Mouse (Mus musculus) left cerebral cortex, adult 18-20 months (tissue): ENCODE measurements around the gene Troap. TPM values are rescaled to one million over a fixed set of nuclear protein-coding genes. Genes with fewer than 3 reads are reported as not detected.

Source experiments
- DNase-seq, 2 experiments: peaks; one replicate each; pipeline ENCODE4 v3.0.0; 2021 to 2022; ENCODE audit warnings: low spot score in 2 of 2, mixed read lengths in 1 of 2
- total RNA-seq, 2 experiments: library from RNA; stranded (reverse); gene quantifications; 2 replicates each; pipeline ENCODE4 v1.2.3; 2021

Gene Troap
- total RNA-seq, 2 experiments from 2014 or later, result not detected

DNA sequence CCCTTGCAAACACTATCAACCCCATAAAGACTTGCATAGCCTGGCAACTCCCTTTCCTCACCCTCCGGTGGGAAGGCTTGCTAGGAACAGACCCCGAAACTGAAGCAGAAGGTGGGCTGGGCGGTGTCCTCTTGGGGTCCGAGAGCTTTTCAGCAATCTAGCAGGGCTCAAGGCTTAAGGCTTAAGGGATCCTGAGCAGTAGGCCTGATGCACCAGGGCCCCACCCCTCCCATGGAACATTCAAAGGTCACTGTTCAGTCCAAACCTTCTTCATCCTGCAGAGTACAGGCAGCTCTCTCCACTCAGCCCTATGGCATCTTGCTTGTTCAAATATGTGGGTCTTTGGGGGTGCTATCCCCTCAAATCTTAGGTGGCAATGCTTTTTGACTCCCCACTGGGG is 11.6 kb downstream of the Troap start:
- no peak for DNase-seq

DNA sequence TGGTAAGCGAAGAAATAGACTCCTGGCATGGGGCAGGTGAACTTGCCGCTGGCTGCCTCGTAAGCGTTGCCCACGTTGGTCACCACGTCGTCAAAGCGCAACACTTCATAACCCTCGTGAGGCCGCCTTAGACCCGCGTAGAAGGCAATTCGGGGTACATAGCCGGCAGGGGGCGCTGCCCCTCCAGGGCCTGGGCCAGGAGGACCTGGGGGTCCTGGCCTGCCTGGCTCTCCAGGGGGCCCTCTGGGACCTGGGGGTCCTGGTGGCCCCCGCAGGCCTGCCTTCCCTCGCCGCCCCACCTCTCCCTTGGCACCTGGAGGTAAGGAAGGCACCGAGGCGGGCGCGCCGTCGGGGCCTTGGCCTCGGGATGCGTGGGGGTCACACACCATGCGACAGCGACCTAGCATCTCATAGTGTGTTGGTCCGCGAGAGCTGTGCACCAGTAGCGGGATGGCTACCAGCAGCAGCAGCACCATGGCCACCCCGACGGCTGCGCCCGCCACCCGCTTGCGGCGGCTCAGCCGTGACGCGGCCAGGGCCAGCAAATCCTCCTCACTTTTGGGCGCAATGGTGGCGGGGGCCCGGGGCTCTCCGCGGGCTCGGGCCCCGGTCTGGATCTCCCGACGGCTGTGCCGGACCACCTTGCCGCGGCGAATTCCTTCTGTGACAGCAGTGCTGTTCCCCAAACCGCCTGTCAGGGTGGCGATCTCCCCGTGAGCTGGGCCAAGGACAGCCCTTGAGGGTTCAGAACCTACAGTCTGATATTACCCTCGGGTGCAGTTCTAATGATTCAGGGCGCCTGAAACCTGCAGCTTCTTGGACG is 13.1 kb downstream of the Troap start, which contains the start of gene C1ql4:
Gene C1ql4 (minus strand): TSS at position 565 of the 823 bp plus-strand sequence.
- DNase-seq, result no peak

DNA sequence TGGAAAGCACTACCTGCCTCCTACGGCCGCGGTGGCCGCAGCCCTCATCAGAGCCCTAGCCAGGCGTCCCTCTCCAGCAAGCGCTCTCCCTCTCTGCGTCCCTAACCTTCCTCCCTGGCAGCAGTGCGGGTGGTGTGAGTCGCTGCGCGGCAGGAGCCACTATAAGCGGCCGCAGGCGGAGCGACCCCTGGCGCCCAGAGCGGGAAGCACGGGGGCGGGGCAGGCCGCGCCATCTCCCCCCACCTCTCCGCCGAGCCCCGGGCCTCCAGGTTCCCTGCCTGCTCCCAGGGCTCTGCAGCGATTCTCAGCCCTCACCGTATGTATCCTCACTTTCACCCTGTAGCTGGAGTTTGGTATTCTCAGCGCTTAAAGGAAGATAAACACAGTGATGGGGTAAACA is 13.9 kb downstream of the Troap start:
- peak; percentile 41 to 54 for DNase-seq

DNA sequence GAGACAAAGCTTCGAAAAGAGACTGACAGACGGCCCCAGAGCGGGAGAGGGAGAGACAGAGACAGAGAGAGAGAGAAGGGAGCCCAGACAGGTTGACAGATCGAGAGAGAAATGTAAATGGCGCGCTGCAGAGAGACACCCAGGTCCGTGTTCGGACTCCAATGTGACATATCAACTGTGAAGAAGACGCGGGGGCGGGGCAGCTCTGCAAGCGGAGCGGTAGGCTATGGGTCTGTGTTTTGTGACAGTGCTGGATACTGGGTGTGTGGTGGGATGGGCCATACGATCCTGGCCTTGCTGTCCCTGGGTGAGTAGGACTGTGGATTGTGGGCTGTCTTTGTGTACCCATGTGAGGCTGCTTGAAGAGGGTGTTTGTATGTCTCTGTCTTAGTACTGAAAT is 14.7 kb downstream of the Troap start:
- DNase-seq, result no peak

DNA sequence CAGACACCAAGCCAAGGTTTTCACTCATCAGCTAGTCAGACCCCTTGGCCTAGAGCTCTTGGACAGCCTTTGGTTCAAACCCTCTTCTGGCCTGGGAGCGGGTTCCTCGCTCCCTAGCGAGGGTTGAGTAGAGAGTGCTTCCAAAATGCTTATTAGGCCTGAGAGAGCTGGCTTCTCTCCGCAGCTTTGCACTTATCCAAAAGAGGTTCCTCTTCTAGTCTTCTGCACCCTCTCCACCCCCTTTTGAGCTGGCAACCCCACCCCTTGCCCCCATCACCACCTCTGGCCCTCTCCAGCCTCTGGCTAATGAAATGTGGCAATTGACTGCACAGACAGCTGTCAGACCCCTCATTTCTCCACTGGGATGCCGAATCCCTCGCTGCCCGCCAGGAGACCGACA is 18.5 kb downstream of the Troap start, which contains the start of gene Dnajc22:
Gene Dnajc22 (plus strand): TSS at position 301 of the 400 bp plus-strand sequence.
- no peak for DNase-seq

DNA sequence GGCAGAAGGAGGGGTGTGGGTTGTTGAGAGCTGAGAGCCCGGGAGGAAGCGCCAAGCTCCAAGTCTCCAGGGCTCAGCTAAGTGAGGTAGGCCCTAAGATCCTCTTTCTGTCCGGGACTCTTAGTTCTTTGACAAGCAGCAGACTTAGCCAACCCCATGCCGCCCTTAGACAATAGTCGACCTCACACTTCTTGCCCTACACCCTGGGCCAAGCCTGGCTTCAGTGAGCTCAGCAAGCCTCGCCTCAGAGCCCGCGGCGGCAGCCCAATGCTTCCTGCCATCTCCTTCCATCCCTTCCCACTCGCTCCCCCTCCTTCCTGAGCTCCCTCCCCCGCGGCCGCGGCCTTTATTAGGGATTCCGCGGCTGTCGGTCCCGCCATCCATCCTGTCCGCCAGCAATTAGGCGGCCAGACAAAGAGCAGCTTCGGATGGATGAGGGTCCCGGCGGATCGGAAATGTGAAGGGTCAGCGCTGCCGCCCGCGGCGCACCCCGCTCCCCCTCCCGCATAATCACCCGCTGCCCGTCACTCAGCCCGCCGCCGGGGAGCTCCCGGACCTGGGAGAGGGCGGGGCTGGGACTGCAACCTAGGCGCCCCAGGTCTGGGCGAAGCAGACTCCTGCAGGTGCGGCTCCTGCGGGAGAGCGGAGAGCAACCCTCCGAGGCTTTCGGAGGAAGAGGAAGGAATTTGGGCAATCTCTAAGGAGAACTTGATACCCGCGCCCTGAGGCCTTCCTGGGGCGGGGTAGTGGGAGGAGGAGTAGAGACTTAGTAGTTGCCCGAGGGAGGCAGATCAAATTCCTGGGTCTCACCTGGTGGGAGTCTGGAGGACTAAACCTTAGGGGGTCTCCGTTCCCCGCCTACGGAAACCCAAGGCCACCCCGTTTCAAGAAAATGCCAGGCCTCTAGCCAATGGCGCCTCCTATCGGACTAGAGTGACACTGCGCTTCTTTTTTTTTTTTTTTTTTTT is 19.2 kb downstream of the Troap start:
- peak in 1 of 2 experiments; percentile 16 for DNase-seq

DNA sequence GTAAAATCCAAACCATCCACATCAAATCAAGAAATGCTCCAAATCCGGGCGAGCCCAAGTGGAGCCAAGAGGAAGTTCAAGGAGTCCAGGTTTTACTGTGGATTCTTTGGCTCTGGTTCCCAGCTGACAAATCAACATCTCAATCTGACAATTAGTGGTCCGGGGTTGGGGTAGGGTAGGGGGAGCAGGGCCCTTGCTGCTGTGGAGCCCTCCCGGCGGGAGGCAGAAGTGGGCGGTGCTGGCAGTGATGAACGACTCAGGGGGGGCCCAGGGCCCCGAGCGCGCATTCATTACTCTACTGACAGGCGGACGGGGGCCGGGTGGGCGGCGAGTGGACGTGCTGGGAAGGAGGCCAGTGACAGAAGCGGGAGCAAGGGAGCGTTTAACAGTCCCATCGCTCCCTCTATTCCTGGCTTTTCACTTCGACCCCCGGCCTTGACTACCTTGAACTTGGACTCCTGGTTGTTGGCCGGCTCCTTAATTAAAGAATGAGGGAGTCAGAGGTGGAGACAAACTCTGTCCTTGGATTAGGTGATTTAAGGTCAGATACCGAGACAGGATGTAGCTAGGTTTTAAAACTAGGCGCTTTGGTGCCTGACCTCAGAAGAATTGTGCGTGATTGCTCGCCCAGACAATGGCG is 20.4 kb downstream of the Troap start:
- no peak for DNase-seq

DNA sequence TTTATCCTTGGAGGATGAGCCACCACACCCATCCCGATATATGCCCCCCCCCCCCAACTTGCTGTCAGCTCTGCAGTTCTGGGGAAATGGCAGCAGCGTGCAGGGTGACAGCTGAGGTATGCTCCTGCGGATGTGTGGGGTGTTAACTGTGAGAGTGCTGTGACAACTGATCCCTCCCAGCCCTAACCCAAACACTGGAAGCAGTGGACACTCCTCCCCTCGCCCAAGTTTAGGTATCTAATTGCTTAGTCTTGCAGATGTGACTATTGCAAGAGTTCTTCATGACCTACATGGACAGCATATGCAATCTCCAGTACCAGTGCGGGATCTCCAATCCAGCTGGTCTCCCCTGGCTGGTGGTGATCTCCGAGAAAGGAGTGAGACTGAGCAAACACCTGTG is 21.0 kb downstream of the Troap start:
- DNase-seq, result no peak

DNA sequence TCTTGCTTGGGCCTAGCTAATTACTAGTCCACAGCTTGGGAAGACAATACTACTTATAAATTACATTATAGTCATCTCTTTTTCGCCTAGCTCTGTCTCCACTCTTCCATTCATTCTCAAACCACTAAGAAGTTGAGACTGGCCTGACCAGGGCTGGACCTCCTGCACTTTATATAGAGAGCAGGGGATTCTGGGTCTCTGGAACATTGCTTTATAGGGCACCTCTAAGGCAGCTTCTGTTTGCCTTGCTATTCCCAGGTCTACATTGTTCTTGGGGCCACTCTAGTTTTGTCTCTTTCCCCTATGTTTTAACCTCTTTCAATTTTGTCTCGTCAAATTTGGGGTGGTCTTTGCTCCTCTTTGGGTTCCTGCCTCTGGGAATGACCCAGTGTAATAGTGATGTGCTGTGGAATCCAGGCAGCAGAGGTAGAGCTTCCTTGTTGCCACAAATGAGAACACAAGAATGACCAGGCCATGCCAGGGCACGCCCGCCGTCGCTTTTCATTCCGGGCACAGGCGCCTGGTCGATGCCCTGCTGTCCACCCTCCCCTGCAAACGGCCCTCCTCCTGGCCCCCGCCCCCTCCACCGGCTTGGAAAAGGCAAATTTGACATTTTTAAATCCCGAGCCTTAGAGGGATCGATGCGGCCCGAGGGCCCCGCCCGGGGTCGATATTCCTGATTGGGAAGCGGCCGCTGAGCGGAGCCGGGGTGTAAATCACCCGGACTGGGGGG is 21.9 kb downstream of the Troap start:
- DNase-seq, result no peak

DNA sequence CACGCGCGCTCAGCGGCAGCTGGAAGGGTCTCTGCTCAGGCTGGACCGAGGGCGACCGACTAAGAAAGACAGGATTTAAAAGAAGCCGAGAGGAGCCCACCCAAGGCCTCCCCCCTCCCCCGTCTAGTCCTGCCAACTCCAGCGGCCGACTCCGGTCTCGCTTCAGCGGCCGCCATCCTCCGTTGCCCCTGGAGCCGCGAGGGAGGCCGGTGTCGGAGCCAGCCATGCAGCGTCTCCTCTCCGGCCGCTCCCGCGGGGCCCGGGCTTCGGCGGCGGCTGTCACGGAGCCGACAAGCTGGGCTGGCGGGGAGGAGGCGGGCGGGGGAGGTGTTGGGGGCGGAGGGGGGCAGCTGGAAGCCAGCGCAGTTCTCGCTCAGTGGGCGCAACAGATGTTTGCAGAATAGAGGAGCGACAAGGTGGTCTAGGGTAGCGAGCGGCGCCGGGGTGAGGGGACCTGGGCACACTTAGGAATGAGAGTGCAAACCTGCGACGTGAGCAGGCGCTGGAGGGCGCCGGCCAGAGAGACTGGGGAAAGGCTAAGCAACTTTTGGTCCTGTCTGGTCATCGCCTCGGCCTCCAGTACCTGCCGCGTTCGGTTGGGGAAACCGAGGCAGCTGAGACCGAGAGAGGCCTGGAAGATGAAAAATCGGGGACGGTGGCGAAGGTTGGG is 22.6 kb downstream of the Troap start:
- no peak for DNase-seq

DNA sequence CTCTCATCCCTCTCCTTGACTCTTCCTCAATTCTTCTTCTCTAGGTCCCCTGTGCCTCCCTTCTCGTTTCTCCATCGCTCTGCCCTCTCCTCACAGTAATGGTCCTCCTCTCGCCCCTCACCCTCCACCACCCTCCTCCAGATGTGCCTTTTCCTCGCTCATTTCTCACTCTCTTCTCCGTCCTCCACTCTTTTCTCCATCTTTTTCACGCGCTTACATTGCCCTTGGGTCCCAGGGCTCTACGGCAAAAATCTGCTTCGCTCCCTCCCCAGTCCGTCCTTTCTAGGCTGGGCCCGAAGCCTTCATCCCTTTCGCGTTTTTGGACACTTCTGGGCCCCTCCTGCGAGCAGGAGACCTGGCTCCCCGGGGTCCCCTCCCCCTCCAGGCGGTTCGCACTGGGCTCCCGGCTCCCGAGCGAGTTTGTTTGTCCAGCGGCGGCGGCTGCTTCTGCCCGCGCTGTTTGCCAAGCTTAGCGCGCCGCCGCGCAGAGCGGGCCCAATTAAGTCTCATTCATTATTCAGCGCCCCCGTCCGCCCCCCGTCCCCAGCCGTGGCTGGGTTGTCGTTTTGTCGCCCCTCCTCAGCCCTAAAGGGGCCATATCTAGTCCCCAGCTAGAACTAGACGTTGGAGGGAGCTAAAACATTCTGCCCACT is 23.6 kb downstream of the Troap start:
- DNase-seq, result peak in 1 of 2 experiments; percentile 15

DNA sequence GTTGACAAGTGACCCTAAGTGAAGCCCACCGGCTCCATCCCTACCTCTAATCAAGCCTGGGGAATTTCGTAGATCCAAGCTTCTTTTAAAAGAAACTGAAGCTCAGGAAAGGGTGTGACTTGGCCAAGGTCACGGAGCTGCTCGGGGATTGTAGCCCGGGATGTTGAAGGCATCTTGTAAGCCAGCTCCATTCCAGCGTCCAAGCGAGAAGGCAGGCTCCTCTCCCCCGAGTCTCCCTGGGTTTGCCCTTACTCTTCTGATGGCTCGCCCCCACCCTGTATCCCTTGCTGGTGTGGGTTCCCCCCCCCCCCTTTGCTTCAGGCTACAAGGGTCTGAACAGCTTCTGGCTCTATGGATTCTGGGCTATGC is 24.1 kb downstream of the Troap start:
- no peak for DNase-seq

DNA sequence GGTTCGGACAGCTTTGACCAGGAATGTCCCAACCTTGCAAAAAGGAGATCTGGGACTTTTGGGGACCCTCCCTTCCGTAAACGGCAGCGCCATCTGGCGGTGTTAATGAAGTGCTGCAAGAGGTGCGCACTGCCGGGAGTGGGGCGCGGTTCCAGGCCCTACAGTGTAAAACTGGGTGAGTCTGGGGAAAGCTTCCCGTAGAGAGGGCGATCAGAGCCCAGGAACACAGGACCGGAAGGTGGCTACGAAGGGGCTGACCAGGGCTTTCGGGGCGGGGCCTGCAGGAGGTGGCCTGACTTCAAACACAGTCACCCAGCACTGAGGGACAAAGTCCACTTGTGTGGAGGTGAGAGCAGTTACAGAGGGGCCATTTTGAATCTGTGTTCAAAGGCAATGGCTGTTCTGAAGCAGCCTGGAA is 24.8 kb downstream of the Troap start:
- peak; percentile 25 to 33 for DNase-seq

DNA sequence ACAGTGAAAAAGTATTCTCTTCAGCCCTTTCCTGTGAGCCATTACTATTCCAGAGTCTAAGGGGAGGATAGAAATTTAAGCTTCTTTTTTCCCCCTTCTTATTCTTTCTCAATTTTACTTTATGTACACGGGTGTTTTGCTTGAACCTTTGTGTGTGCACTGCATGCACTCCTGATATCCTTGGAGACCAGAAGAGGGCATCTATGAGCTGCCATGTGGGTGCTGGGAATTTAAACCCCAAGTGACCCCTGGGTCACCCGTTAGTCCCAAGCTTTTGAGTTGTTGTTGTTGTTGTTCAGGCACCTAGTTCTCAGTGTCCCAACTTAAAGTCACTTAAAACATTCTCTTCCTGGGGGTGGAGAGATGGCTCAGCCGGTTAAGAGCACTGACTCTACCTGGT is 25.6 kb downstream of the Troap start:
- no peak for DNase-seq

DNA sequence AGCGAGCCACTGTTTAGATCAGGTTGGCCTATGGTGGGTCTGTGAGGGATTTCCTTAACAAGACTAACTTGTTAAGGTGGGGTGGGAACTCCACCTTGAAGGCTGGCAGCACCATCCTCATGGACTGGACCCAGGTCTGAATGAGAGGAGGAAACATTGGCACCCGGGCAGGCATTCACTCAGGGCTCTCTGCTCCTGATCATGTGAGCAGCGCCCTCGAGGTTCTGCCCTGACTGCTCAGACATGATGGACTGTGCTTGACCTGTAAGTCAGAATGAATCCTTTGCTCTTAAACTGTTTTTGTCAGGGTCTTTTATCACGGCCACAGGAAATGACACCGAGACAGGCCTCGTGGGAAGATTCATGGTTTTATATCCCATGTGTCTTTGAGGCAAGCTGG is 30.9 kb downstream of the Troap start:
- no peak for DNase-seq

DNA sequence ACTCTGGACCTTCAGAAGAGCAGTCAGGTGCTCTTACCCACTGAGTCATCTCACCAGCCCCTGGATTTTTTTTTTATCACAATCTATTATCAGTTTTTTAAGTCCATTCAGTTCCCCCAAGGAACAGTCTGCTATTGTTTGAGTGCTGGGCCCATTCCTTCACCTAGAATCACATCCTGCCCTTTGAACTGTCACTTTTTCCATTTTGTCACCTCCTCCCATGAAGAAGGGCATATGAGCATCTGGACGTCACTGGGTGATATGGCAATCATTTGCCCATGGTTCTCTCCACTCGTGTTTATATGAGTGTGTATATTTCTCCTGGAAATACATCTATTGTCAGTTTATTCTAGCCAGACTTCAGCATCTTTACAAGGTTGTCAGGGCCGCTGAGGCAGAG is 33.5 kb downstream of the Troap start:
- no peak for DNase-seq

DNA sequence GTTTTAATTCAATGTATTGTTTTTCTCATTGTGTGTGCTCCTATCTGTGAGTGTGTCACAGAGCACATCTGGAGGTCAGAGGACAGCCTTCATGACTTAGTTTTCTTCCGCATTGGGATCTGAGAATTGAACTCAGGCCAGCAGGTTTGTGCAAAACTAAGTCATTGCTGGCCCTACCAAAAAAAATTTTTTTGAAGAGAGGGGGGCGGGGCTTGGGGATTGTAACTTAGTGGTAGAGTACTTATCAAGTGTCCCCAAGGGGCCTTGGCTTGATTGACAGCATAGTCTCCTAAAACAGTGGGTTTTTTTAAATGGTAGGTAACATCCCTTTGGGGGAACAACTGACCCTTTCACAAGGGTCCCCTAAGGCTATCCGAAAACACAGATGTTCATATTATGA is 36.8 kb downstream of the Troap start:
- DNase-seq, result no peak

DNA sequence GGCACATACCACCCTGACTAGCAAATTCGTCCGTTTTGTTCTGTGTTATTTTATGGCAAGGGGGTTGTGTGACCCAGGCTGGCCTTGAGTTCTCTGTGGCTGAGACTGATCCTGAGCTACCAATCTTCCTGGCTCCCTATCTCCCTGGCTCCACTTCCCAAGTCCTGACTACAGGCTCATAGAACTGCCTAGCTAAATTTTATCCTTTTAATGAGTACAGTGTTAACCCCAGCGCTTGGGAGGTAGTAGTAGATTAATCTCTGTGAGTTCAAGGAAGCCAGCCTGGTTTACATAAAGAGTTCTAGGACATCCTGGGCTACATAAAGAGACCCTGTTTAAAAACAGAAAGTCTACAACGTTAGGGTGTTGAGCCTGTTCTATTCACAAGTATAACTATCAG is 37.4 kb downstream of the Troap start:
- DNase-seq, result no peak

DNA sequence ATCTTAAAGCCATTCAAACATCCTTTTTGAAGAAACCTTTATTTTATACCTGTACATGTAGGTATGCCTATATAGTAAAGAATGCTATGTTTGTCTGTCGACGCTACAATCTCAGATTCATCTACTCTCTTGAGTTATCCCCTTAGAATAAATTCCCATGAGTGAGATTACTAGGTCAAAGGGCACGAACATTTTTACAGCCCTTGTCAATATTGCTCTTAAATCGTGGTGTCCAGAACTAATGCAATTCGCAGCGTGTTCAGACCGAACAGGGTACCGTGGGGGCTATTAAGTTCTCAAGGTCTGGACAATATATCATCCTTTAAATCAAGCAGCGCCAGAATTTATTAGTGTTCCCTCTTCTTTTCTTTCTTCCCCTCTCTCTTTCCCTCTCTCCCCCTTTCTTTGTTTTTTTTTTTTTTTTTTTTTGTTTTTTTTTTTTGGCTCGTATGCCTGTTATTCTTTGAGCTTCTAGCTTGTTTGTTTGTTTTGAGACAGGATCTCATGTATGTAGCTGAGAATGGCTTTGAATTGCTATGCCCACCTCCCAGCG is 38.5 kb downstream of the Troap start:
- DNase-seq, result no peak
